Mouse (Mus musculus) intestine, embryonic 14.5 days (tissue): ENCODE measurements around the gene Scnn1a. TPM values are rescaled to one million over a fixed set of nuclear protein-coding genes. Genes with fewer than 3 reads are reported as not detected.
A peak's percentile ranks its signal among the peaks of the same experiment; 100 is the strongest.

Experiments
- ATAC-seq: fragments of 200-750 bp; cut with Nextera tagmentation; replicated peaks from 2 replicates; pipeline ENCODE4 v1.8.0; 2017; ENCODE audit warnings: low read depth, moderate number of reproducible peaks, moderate TSS enrichment, moderate library complexity; ENCODE audit not compliant: low FRiP score, low TSS enrichment
- DNase-seq: peaks from one replicate; pipeline ENCODE4 v3.0.0-alpha.2; 2018; ENCODE audit warnings: low spot score
- H3K27ac ChIP-seq: fragments of 300-500 bp; sonication (generic); 2 replicates; pipeline ENCODE4 v1.5.1; 2014; ENCODE audit warnings: low read depth, mild to moderate bottlenecking, control low read depth
- H3K27me3 ChIP-seq: fragments of 300-500 bp; sonication (generic); replicated peaks from 2 replicates; pipeline ENCODE4 v1.6.1; 2014; ENCODE audit warnings: low read length, control low read depth; ENCODE audit not compliant: control insufficient read depth, insufficient read depth
- H3K36me3 ChIP-seq: fragments of 300-500 bp; sonication (generic); 2 replicates; pipeline ENCODE4 v1.6.1; 2014; ENCODE audit warnings: low read length, control low read depth; ENCODE audit not compliant: control insufficient read depth, insufficient read depth
- H3K4me1 ChIP-seq: fragments of 300-500 bp; sonication (generic); replicated peaks from 2 replicates; pipeline ENCODE4 v1.6.1; 2014; ENCODE audit warnings: low read length, control low read depth, mixed read lengths; ENCODE audit not compliant: control insufficient read depth, insufficient read depth
- H3K4me2 ChIP-seq: fragments of 300-500 bp; sonication (generic); 2 replicates; pipeline ENCODE4 v1.6.1; 2014; ENCODE audit warnings: low read length
- H3K4me3 ChIP-seq: fragments of 300-500 bp; sonication (generic); 2 replicates; pipeline ENCODE4 v1.5.1; 2014; ENCODE audit warnings: low read depth, low read length, control low read depth, mixed read lengths
- H3K9ac ChIP-seq: fragments of 300-500 bp; sonication (generic); 2 replicates; pipeline ENCODE4 v1.6.1; 2014; ENCODE audit warnings: mild to moderate bottlenecking, low read length
- H3K9me3 ChIP-seq: fragments of 300-500 bp; sonication (generic); 2 replicates; pipeline ENCODE4 v1.6.1; 2016; ENCODE audit warnings: low read length, control low read depth; ENCODE audit not compliant: control insufficient read depth
- WGBS: fragments of 180-500 bp; shearing (Covaris S2); extraction: QIAGEN DNeasy Blood & Tissue Kit; methylation state at CpG from one replicate; pipeline ENCODE4 v1.1.7; 2014; 5-methylcytosine and 5-hydroxymethylcytosine counted together
- polyA plus RNA-seq: library from polyadenylated mRNA; unstranded; fragments of >200 nt; fragmentation: Nextera tagmentation; extraction: Ambion mirVana; gene quantifications from 2 replicates; pipeline ENCODE4 v1.2.1, GENCODE M21; 2014

The Scnn1a gene
- polyA plus RNA-seq, 1 experiment from 2014 or later = 2.0 TPM

DNA sequence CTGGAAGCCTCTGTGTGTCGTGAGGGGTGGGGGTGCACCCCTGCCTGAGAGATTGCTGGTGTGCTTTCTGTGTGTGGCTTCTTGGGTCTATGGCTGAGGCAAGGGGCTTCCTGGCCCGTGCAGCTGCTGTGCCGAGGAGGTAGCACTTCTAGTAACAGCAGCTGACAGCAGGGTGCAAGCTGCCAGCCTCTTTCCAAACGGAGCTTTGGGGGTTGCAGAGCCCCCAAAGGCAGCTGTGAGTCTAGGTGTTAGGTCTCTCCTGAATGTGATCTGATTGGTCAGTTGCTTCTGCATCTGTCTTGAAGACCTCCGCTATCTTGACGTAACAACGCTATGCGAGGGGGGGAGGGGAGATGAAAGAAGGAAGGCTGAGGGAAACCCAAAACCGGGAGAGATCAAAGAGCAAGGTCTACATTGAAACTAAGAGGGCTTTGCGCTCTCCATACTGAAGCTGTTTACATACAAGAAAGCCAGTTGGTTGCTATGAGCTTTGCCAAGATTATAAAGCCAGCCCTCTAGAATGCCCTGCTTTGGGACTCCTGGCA lies 34.8 kb downstream of the Scnn1a start:
- Histone ChIP-seq H3K4me1 (peaks cover 58% of the 10 kb centered on the region), H3K27me3 (no peaks in the 10 kb centered on the region), H3K36me3 (peaks cover 36% of the 10 kb centered on the region), H3K4me2 (peak overlapping the region; percentile 40), H3K9ac (no peak overlapping the region), H3K4me3 (no peak overlapping the region), H3K9me3 (no peaks in the 10 kb centered on the region), H3K27ac (peak overlapping the region; percentile 67; the same call in 1 of the 2 replicates)
- WGBS = 12% methylated on average over 10 of the region's 10 CpGs
- DNase-seq = no peak
- ATAC-seq = no peak

DNA sequence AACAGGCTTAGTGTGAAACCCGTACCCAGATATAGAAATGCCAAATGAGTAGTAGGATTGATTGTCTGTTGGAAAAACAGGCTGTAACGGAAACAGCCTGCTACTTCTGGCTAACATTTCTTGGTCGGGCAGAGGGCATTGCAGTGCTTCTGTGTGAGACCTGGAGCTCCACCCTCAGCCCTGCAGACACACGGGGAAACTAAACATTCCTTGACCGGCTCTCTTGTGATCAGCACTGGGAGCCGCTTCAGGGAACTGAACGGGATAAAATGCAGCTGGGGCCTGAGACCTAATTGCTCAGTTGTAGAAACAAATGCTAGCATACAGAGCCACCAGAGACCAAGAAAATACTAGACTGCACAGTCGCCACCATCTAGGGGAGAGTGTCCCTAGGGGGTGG lies 35.8 kb downstream of the Scnn1a start:
- H3K36me3 ChIP-seq = peaks cover 46% of the 10 kb centered on the region
- H3K9me3 ChIP-seq = no peaks in the 10 kb centered on the region
- no peak for DNase-seq
- H3K4me2 ChIP-seq = no peak overlapping the region
- no peak overlapping the region for H3K27ac ChIP-seq
- 13% methylated on average over 8 of the region's 8 CpGs for WGBS
- no peak overlapping the region for H3K9ac ChIP-seq
- H3K27me3 ChIP-seq = no peaks in the 10 kb centered on the region
- H3K4me3 ChIP-seq = no peak overlapping the region
- ATAC-seq = no peak
- peaks cover 51% of the 10 kb centered on the region for H3K4me1 ChIP-seq

DNA sequence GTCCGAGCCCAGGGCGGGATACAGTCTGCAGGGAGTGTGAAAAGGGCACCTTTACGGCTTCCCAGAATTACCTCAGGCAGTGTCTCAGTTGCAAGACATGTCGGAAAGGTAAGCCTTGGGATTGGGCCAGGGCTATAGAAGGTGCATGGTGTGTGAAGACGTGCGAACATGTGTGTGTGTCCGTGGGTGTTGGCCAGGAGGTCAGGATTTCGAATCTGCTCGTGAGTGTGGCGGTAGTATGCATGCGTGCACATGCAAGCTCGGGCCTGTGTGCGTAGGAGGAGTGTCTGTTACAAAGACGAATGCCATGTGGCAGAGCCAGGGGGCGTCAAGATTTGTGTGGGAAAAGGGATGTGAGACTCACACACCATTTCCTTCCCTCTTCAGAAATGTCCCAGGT lies 36.9 kb downstream of the Scnn1a start:
- Histone ChIP-seq H3K4me1 (peaks cover 40% of the 10 kb centered on the region), H3K9me3 (no peaks in the 10 kb centered on the region), H3K27me3 (no peaks in the 10 kb centered on the region; the same call in 1 of the 2 replicates), H3K4me3 (no peak overlapping the region), H3K9ac (no peak overlapping the region), H3K4me2 (no peak overlapping the region), H3K36me3 (peaks cover 57% of the 10 kb centered on the region), H3K27ac (no peak overlapping the region)
- DNase-seq (no peak), ATAC-seq (no peak)
- WGBS = 89% methylated on average over 15 of the region's 15 CpGs

DNA sequence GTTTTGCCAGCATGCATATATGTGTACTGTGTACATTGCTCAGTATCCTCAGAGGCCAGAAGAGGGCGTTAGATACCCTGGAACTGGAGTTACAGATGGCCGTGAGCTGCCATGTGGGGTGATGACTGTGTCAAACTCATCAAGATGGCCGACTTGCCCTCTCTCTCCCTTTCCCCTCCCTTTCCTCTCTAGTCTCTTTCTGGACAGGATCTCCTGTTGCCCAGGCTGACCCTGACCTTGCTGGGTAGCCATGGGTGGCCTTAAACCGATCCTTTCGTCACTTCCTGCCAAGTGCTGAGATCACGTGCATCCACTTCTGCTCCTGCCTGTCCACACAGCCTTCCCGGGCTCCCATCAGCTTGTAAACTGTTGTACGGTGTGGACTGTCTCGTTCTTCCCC lies 39.5 kb downstream of the Scnn1a start:
- ATAC-seq = no peak
- DNase-seq = no peak
- Histone ChIP-seq H3K27me3 (peaks cover 7% of the 10 kb centered on the region; the same call in 1 of the 2 replicates), H3K4me2 (no peak overlapping the region), H3K4me3 (no peak overlapping the region), H3K27ac (no peak overlapping the region), H3K36me3 (peaks cover 60% of the 10 kb centered on the region), H3K9me3 (no peaks in the 10 kb centered on the region), H3K4me1 (peaks cover 30% of the 10 kb centered on the region), H3K9ac (no peak overlapping the region)
- WGBS = 51% methylated on average over 9 of the region's 9 CpGs

DNA sequence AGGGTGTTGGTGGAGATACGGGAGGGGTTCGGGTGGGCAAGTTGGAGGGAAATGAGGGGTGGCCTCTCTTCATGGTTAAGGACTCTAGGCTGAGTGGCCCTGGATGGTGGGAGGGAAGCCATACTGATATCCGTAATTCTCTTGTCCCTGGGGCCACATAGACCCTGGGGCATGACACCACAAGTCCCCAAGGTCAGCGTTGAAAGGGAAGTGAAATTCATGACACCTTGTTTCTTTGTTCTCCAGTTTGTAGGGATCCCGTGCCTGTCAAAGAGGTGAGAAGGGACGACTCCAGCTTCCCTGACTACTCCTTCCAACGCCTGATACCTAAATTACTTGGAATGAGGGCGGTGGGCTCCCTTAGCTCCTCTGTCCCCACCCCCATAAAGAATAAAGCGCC lies 40.4 kb downstream of the Scnn1a start:
- ATAC-seq (no peak), DNase-seq (no peak)
- Histone ChIP-seq H3K4me3 (no peak overlapping the region), H3K27me3 (peaks cover 7% of the 10 kb centered on the region; the same call in 1 of the 2 replicates), H3K9ac (no peak overlapping the region), H3K27ac (no peak overlapping the region), H3K4me2 (no peak overlapping the region), H3K9me3 (no peaks in the 10 kb centered on the region), H3K36me3 (peaks cover 60% of the 10 kb centered on the region), H3K4me1 (peaks cover 22% of the 10 kb centered on the region)
- WGBS = 72% methylated on average over 9 of the region's 9 CpGs

DNA sequence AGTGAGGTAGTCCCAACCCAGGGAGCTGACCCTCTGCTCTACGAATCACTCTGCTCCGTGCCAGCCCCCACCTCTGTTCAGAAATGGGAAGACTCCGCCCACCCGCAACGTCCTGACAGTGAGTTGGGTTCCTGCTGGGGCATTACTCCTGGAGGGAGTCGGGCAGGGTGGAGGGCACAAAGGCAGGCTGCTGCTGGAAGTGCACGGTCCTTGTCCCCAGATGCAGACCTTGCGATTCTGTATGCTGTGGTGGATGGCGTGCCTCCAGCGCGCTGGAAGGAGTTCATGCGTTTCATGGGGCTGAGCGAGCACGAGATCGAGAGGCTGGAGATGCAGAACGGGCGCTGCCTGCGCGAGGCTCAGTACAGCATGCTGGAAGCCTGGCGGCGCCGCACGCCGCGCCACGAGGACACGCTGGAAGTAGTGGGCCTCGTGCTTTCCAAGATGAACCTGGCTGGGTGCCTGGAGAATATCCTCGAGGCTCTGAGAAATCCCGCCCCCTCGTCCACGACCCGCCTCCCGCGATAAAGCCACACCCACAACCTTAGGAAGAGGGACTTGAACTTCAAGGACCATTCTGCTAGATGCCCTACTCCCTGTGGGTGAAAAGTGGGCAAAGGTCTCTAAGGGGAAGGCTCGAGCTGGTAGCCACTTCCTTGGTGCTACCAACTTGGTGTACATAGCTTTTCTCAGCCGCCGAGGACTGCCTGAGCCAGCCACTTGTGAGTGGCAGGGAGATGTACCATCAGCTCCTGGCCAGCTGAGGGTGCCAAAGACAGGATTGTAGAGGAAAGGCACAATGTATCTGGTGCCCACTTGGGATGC lies 41.2 kb downstream of the Scnn1a start:
- no peak for DNase-seq
- 0 out of 2 replicates have a peak, but pooled peaks have one; percentile 6 for ATAC-seq

DNA sequence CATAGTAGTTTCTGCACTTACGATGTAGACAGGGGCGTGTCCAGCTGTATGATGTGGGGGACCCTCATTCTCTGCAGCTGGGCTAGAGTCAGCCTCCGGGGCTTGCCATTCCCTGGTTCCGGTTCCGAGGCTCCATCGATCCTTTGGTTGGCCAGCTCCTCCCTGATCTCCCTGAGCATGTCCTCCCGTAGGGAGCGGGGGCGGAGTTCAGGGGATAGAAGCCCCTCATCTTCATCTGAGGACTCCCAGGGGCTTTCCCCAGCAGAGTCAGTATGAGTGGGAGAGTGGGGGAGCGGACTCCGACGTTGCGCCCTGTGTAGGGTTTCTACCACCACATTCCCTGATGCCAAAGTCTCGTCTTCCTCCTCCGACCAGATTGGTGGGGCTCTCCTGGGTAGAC lies 42.6 kb downstream of the Scnn1a start:
- DNase-seq = no peak
- H3K27ac ChIP-seq = no peak overlapping the region
- H3K4me1 ChIP-seq = peaks cover 15% of the 10 kb centered on the region; the same call in 1 of the 2 replicates
- no peak overlapping the region for H3K4me3 ChIP-seq
- no peak overlapping the region for H3K9ac ChIP-seq
- 31% methylated on average over 15 of the region's 15 CpGs for WGBS
- peaks cover 7% of the 10 kb centered on the region; the same call in 1 of the 2 replicates for H3K27me3 ChIP-seq
- ATAC-seq = no peak
- H3K36me3 ChIP-seq = peaks cover 48% of the 10 kb centered on the region
- H3K4me2 ChIP-seq = peak overlapping the region; percentile 30
- H3K9me3 ChIP-seq = no peaks in the 10 kb centered on the region

More for the DNA sequence above, 41.2 kb downstream of the Scnn1a start:
- 43% methylated on average over 38 of the region's 38 CpGs for WGBS
- Histone ChIP-seq H3K4me2 (no peak overlapping the region), H3K27ac (no peak overlapping the region), H3K4me3 (no peak overlapping the region), H3K9ac (no peak overlapping the region), H3K4me1 (peaks cover 15% of the 10 kb centered on the region; the same call in 1 of the 2 replicates), H3K27me3 (peaks cover 7% of the 10 kb centered on the region; the same call in 1 of the 2 replicates), H3K36me3 (peaks cover 60% of the 10 kb centered on the region), H3K9me3 (no peaks in the 10 kb centered on the region)

DNA sequence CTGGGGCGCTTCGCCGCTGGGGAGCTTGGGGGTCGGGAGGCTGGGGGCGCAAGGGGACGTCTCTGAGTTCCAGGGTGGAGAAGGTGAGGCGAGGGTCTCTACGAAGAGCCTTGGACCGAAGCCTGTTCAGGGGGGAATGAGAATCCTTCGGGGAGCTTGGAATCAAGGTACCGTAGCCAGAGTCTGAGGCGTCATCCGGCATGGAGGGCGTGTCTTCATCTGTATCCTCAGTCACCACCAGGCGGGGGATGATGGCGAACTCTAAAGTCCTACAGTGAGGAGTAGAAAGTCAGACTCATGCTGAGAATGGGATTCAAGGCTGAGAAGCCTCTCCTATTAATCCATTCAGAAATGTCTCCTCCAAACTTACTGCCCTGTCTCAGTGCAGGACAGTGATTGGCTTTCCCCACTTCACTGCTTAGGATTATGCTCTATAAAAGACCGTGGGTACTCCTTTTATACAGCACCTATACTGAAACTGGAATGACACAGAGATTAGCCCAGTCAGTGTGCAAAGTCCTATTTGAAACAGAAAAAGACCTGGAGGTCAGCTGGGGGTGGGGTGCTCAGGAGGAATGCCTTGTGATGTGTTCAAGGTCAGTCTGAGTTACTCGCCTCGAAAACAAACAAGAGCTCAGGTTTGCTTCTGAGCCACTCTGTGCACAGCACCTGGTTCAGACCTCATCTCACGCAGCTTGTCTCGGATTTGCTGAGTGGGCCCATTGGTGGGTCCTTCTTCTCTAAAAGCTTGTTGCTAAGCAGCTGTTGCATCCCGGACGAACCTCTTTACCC lies 43.2 kb downstream of the Scnn1a start:
- peak overlapping the region; percentile 30 for H3K4me2 ChIP-seq
- no peak for DNase-seq

More for the DNA sequence above, 43.2 kb downstream of the Scnn1a start:
- no peak overlapping the region; the same call in 1 of the 2 replicates for H3K27ac ChIP-seq
- peaks cover 21% of the 10 kb centered on the region; the same call in 1 of the 2 replicates for H3K4me1 ChIP-seq
- no peak overlapping the region for H3K4me3 ChIP-seq
- WGBS = 19% methylated on average over 23 of the region's 23 CpGs
- no peak overlapping the region for H3K9ac ChIP-seq
- peak; percentile 33; the same call in 1 of the 2 replicates for ATAC-seq
- H3K27me3 ChIP-seq = peaks cover 7% of the 10 kb centered on the region; the same call in 1 of the 2 replicates
- peaks cover 42% of the 10 kb centered on the region for H3K36me3 ChIP-seq
- H3K9me3 ChIP-seq = no peaks in the 10 kb centered on the region
